ENCODE assay signal across 10 mouse cellular contexts in genomic region chr17:9905501-9906462, GRCm38 (mm10).
DNase-seq lines count a peak whose midpoint lies in the region; ATAC-seq and TF ChIP-seq lines count a peak whose summit lies in the region.
"Had no signal": no experiment of that assay in that cellular context is flagged by ENCODE, and none has a peak within 500 bp of the region (broad histone marks: within the 10 kb centered on the region; RNA-seq: fewer than 3 reads in every experiment).

No protein-coding gene starts in this region.

- H3K9ac ChIP-seq in kidney, postnatal 0 days (ENCODE audit: low read depth, low read length): no peak overlapping the region
- no peak overlapping the region for H3K9ac ChIP-seq in embryonic facial prominence, embryonic 12.5 days

- H3K27me3 ChIP-seq in kidney, postnatal 0 days (ENCODE audit: insufficient read depth, low read length): no peaks in the 10 kb centered on the region
- H3K27me3 ChIP-seq in embryonic facial prominence, embryonic 12.5 days: no peaks in the 10 kb centered on the region
- H3K27me3 ChIP-seq in hindbrain, embryonic 10.5 days (ENCODE audit: insufficient read depth, poor library complexity, severe bottlenecking): no peaks in the 10 kb centered on the region
- H3K27me3 ChIP-seq: Patski had no signal

- TF ChIP-seq CTCF in kidney, postnatal 0 days (IDR thresholded peaks at IDR 0.05; ENCODE audit: low read depth): no peak

- peak; percentile 84 for DNase-seq in kidney, postnatal 0 days (ENCODE audit: low spot score)
- DNase-seq in kidney, adult 8-10 months: no peak
- peak; percentile 92 for DNase-seq in hindbrain, embryonic 10.5 days (ENCODE audit: low spot score)
- peak; percentile 42 to 79 for DNase-seq in left cerebral cortex, adult 8-10 months (ENCODE audit: low spot score in 2 of 2)
- DNase-seq in neural tube, embryonic 10.5 days (ENCODE audit: extremely low spot score, low spot score): peak; percentile 85
- DNase-seq in thymus, postnatal 36 days: no peak
- DNase-seq in urinary bladder, postnatal 4 days (ENCODE audit: low spot score in 2 of 2): no peak

- peak overlapping the region; percentile 41 for H3K4me2 ChIP-seq in kidney, postnatal 0 days (ENCODE audit: low read length)
- peak overlapping the region; percentile 52 for H3K4me2 ChIP-seq in embryonic facial prominence, embryonic 12.5 days (replicated peaks)

- H3K9me3 ChIP-seq in kidney, postnatal 0 days (replicated peaks; ENCODE audit: low read length): no peaks in the 10 kb centered on the region
- H3K9me3 ChIP-seq in embryonic facial prominence, embryonic 12.5 days: no peaks in the 10 kb centered on the region
- no peaks in the 10 kb centered on the region for H3K9me3 ChIP-seq in hindbrain, embryonic 10.5 days

- WGBS in kidney, postnatal 0 days: 6% methylated on average over 12 of the region's 12 CpGs
- 3% methylated on average over 12 of the region's 12 CpGs for WGBS in embryonic facial prominence, embryonic 12.5 days
- 2% methylated on average over 12 of the region's 12 CpGs for WGBS in hindbrain, embryonic 10.5 days

- no peaks in the 10 kb centered on the region for H3K36me3 ChIP-seq in kidney, postnatal 0 days (ENCODE audit: insufficient read depth, low read length)
- no peaks in the 10 kb centered on the region for H3K36me3 ChIP-seq in embryonic facial prominence, embryonic 12.5 days
- no peaks in the 10 kb centered on the region for H3K36me3 ChIP-seq in hindbrain, embryonic 10.5 days

- ATAC-seq in kidney, postnatal 0 days (replicated peaks; ENCODE audit: low FRiP score, low read depth): no peak; the same call in 1 of the 2 replicates
- ATAC-seq in embryonic facial prominence, embryonic 12.5 days (ENCODE audit: insufficient number of reproducible peaks, insufficient read depth, low FRiP score, low TSS enrichment): peak; percentile 69
- ATAC-seq: Patski had no signal

- no peak overlapping the region for H3K27ac ChIP-seq in kidney, postnatal 0 days
- no peak overlapping the region; the same call in 1 of the 2 replicates for H3K27ac ChIP-seq in embryonic facial prominence, embryonic 12.5 days
- H3K27ac ChIP-seq in hindbrain, embryonic 10.5 days: peak overlapping the region; percentile 89
- H3K27ac ChIP-seq: macrophage had no signal

- no peak overlapping the region for H3K4me3 ChIP-seq in kidney, postnatal 0 days (replicated peaks; ENCODE audit: low read depth, low read length)
- H3K4me3 ChIP-seq in embryonic facial prominence, embryonic 12.5 days: peak overlapping the region; percentile 23
- peak overlapping the region; percentile 37 for H3K4me3 ChIP-seq in hindbrain, embryonic 10.5 days

- peaks cover 15% of the 10 kb centered on the region for H3K4me1 ChIP-seq in kidney, postnatal 0 days (replicated peaks; ENCODE audit: insufficient read depth, low read length)
- H3K4me1 ChIP-seq in embryonic facial prominence, embryonic 12.5 days: peaks cover 19% of the 10 kb centered on the region; the same call in 1 of the 2 replicates
- peaks cover 53% of the 10 kb centered on the region for H3K4me1 ChIP-seq in hindbrain, embryonic 10.5 days (replicated peaks)

Comparison
In these comparisons a context has a peak if more than half of its experiments do, and no peak if none do; other contexts are left out.
1. DNase-seq: peak in kidney, postnatal 0 days (single experiment), hindbrain, embryonic 10.5 days (single experiment), left cerebral cortex, adult 8-10 months (2 of 2) and neural tube, embryonic 10.5 days (single experiment); none in kidney, adult 8-10 months (0 of 2), thymus, postnatal 36 days (0 of 2) and urinary bladder, postnatal 4 days (0 of 2).